Mouse (Mus musculus): ENCODE measurements around the gene Gm20388. TPM values are rescaled to one million over a fixed set of nuclear protein-coding genes. Genes with fewer than 3 reads are reported as not detected.

Gene Gm20388
- polyA plus RNA-seq, 1 experiment from 2014 or later: not detected

GRCm38 (mm10) chr8:121828376-121829023, 1917.9 kb downstream of the Gm20388 start:
- ATAC-seq: no peak
- H3K4me2 ChIP-seq: peak overlapping the region; percentile 93
- no peaks in the 10 kb centered on the region for H3K9me3 ChIP-seq (replicated peaks)
- no peaks in the 10 kb centered on the region for H3K27me3 ChIP-seq (replicated peaks)
- peak overlapping the region; percentile 76 for H3K9ac ChIP-seq
- H3K4me1 ChIP-seq: peaks cover 21% of the 10 kb centered on the region
- H3K4me3 ChIP-seq: peak overlapping the region; percentile 82
- no peaks in the 10 kb centered on the region for H3K36me3 ChIP-seq
- no peak overlapping the region for H3K27ac ChIP-seq
- 21% methylated on average over 10 of the region's 10 CpGs for WGBS (ENCODE audit: insufficient replicate concordance)

GRCm38 (mm10) chr8:121829048-121829776, 1918.6 kb downstream of the Gm20388 start, which contains the start of gene Klhdc4:
TSS of gene Klhdc4 (minus strand) at chr8:121829569.
- Histone ChIP-seq H3K36me3 (no peaks in the 10 kb centered on the region), H3K4me1 (peaks cover 21% of the 10 kb centered on the region), H3K9me3 (replicated peaks) (no peaks in the 10 kb centered on the region), H3K9ac (peak within 1 kb of the TSS; percentile 76), H3K4me3 (peak within 1 kb of the TSS; percentile 82), H3K27ac (no peak within 1 kb of the TSS), H3K4me2 (peak within 1 kb of the TSS; percentile 93), H3K27me3 (replicated peaks) (no peaks in the 10 kb centered on the region)
- under 1% methylated on average over 67 of the region's 68 CpGs for WGBS (ENCODE audit: insufficient replicate concordance)
- peak; percentile 98 for ATAC-seq

GRCm38 (mm10) chr8:121829777-121830362, 1919.2 kb downstream of the Gm20388 start:
- no peak overlapping the region for H3K27ac ChIP-seq
- H3K27me3 ChIP-seq (replicated peaks): no peaks in the 10 kb centered on the region
- 17% methylated on average over 18 of the region's 18 CpGs for WGBS (ENCODE audit: insufficient replicate concordance)

GRCm38 (mm10) chr8:121832061-121832460, 1921.4 kb downstream of the Gm20388 start:
- Histone ChIP-seq H3K27me3 (replicated peaks) (no peaks in the 10 kb centered on the region), H3K27ac (no peak overlapping the region), H3K9ac (peak overlapping the region; percentile 33; the same call in 1 of the 2 replicates), H3K4me3 (no peak overlapping the region), H3K4me2 (peak overlapping the region; percentile 30; the same call in 1 of the 2 replicates), H3K36me3 (peaks cover 4% of the 10 kb centered on the region; the same call in 1 of the 2 replicates), H3K4me1 (peaks cover 21% of the 10 kb centered on the region), H3K9me3 (replicated peaks) (no peaks in the 10 kb centered on the region)
- no peak for ATAC-seq
- 64% methylated on average over 2 of the region's 2 CpGs for WGBS (ENCODE audit: insufficient replicate concordance)

More at GRCm38 (mm10) chr8:121829777-121830362, 1919.2 kb downstream of the Gm20388 start:
- ATAC-seq: peak; percentile 69
- H3K4me3 ChIP-seq: peak overlapping the region; percentile 82
- H3K9ac ChIP-seq: peak overlapping the region; percentile 76
- H3K36me3 ChIP-seq: no peaks in the 10 kb centered on the region
- peaks cover 21% of the 10 kb centered on the region for H3K4me1 ChIP-seq
- peak overlapping the region; percentile 93 for H3K4me2 ChIP-seq
- H3K9me3 ChIP-seq (replicated peaks): no peaks in the 10 kb centered on the region

- peaks cover 21% of the 10 kb centered on the region for H3K4me1 ChIP-seq
- H3K36me3 ChIP-seq: peaks cover 4% of the 10 kb centered on the region; the same call in 1 of the 2 replicates
- WGBS (ENCODE audit: insufficient replicate concordance): 9% methylated on average over 6 of the region's 6 CpGs
- peak overlapping the region; percentile 33; the same call in 1 of the 2 replicates for H3K9ac ChIP-seq
- H3K4me2 ChIP-seq: peak overlapping the region; percentile 30
- no peak overlapping the region for H3K27ac ChIP-seq
- H3K4me3 ChIP-seq: no peak overlapping the region
- H3K27me3 ChIP-seq (replicated peaks): no peaks in the 10 kb centered on the region
- peak; percentile 60; the same call in 1 of the 2 replicates for ATAC-seq
- no peaks in the 10 kb centered on the region for H3K9me3 ChIP-seq (replicated peaks)
Observed at GRCm38 (mm10) chr8:121832503-121832902, 1921.9 kb downstream of the Gm20388 start.

- Histone ChIP-seq H3K4me1 (no peaks in the 10 kb centered on the region), H3K9ac (no peak overlapping the region), H3K4me3 (no peak overlapping the region), H3K9me3 (replicated peaks) (no peaks in the 10 kb centered on the region), H3K36me3 (peaks cover 38% of the 10 kb centered on the region), H3K27ac (no peak overlapping the region), H3K27me3 (replicated peaks) (no peaks in the 10 kb centered on the region), H3K4me2 (no peak overlapping the region)
- WGBS (ENCODE audit: insufficient replicate concordance): 38% methylated on average over 8 of the region's 8 CpGs
- peak; percentile 52 for ATAC-seq
Observed at GRCm38 (mm10) chr8:121841242-121841641, 1930.6 kb downstream of the Gm20388 start.

GRCm38 (mm10) chr8:121842064-121842955, 1931.7 kb downstream of the Gm20388 start:
- Histone ChIP-seq H3K9ac (no peak overlapping the region), H3K4me1 (0 out of 2 replicates have a peak, but pooled peaks cover 5% of the 10 kb centered on the region), H3K27ac (no peak overlapping the region), H3K4me2 (no peak overlapping the region), H3K4me3 (no peak overlapping the region), H3K36me3 (peaks cover 36% of the 10 kb centered on the region), H3K27me3 (replicated peaks) (no peaks in the 10 kb centered on the region), H3K9me3 (replicated peaks) (no peaks in the 10 kb centered on the region)
- no peak for ATAC-seq
- WGBS (ENCODE audit: insufficient replicate concordance): 72% methylated on average over 8 of the region's 8 CpGs

GRCm38 (mm10) chr8:121843184-121843733, 1932.6 kb downstream of the Gm20388 start:
- 69% methylated on average over 3 of the region's 3 CpGs for WGBS (ENCODE audit: insufficient replicate concordance)
- Histone ChIP-seq H3K4me2 (no peak overlapping the region), H3K4me1 (0 out of 2 replicates have a peak, but pooled peaks cover 5% of the 10 kb centered on the region), H3K36me3 (peaks cover 36% of the 10 kb centered on the region), H3K9ac (no peak overlapping the region), H3K27ac (no peak overlapping the region), H3K4me3 (no peak overlapping the region), H3K27me3 (replicated peaks) (peaks cover 3% of the 10 kb centered on the region; the same call in 1 of the 2 replicates), H3K9me3 (replicated peaks) (no peaks in the 10 kb centered on the region)
- no peak for ATAC-seq

GRCm38 (mm10) chr8:121844765-121845164, 1934.1 kb downstream of the Gm20388 start:
- H3K36me3 ChIP-seq: peaks cover 33% of the 10 kb centered on the region
- no peaks in the 10 kb centered on the region for H3K9me3 ChIP-seq (replicated peaks)
- ATAC-seq: no peak
- peaks cover 8% of the 10 kb centered on the region; the same call in 1 of the 2 replicates for H3K27me3 ChIP-seq (replicated peaks)
- peaks cover 13% of the 10 kb centered on the region for H3K4me1 ChIP-seq
- H3K9ac ChIP-seq: no peak overlapping the region
- no peak overlapping the region for H3K4me2 ChIP-seq
- no peak overlapping the region for H3K27ac ChIP-seq
- H3K4me3 ChIP-seq: no peak overlapping the region
- 55% methylated on average over 6 of the region's 7 CpGs for WGBS (ENCODE audit: insufficient replicate concordance)

GRCm38 (mm10) chr8:121846815-121847214, 1936.2 kb downstream of the Gm20388 start:
- no peak overlapping the region for H3K9ac ChIP-seq
- no peak overlapping the region for H3K27ac ChIP-seq
- H3K27me3 ChIP-seq (replicated peaks): peaks cover 8% of the 10 kb centered on the region; the same call in 1 of the 2 replicates
- peaks cover 24% of the 10 kb centered on the region for H3K36me3 ChIP-seq
- ATAC-seq: no peak
- no peaks in the 10 kb centered on the region for H3K9me3 ChIP-seq (replicated peaks)
- H3K4me2 ChIP-seq: no peak overlapping the region
- H3K4me1 ChIP-seq: peaks cover 33% of the 10 kb centered on the region
- no peak overlapping the region for H3K4me3 ChIP-seq

- Histone ChIP-seq H3K36me3 (peaks cover 19% of the 10 kb centered on the region), H3K4me2 (no peak overlapping the region), H3K4me3 (no peak overlapping the region), H3K27ac (no peak overlapping the region), H3K27me3 (replicated peaks) (peaks cover 8% of the 10 kb centered on the region; the same call in 1 of the 2 replicates), H3K9ac (no peak overlapping the region), H3K9me3 (replicated peaks) (no peaks in the 10 kb centered on the region), H3K4me1 (peaks cover 39% of the 10 kb centered on the region)
- no peak for ATAC-seq
- WGBS (ENCODE audit: insufficient replicate concordance): 50% methylated on average over 10 of the region's 10 CpGs
Observed at GRCm38 (mm10) chr8:121847261-121847822, 1936.7 kb downstream of the Gm20388 start.

Data from liver, embryonic 12.5 days (tissue).